Mouse (Mus musculus) brain, embryonic 14.5 days (tissue): ENCODE data around the gene Gm19426.

Experiments used
- CTCF ChIP-seq: fragments of 200-500 bp; IDR thresholded peaks from 2 replicates; pipeline ENCODE4 v1.5.1; 2012; ENCODE audit warnings: inconsistent platforms, mild to moderate bottlenecking, moderate library complexity, borderline replicate concordance; ENCODE audit not compliant: insufficient read depth, insufficient read length; ENCODE audit errors: extremely low read depth
- POLR2A ChIP-seq: fragments of 200-500 bp; IDR thresholded peaks from 2 replicates; pipeline ENCODE4 v1.6.1; 2012; ENCODE audit warnings: mild to moderate bottlenecking, inconsistent platforms, borderline replicate concordance; ENCODE audit not compliant: poor library complexity, insufficient read depth, insufficient read length, severe bottlenecking; ENCODE audit errors: extremely low read depth

- TF ChIP-seq POLR2A (no peak), CTCF (no peak)
Measured at GRCm38 (mm10) chr2:84777706-84778105, 34.3 kb upstream of the Gm19426 start.
